In genomic region chr14:68923054-68923453, GRCm38 (mm10) we compare ENCODE assay signal across 9 mouse cellular contexts.
DNase-seq lines count a peak whose midpoint lies in the region; ATAC-seq lines count a peak whose summit lies in the region.
"Had no signal": no experiment of that assay in that cellular context is flagged by ENCODE, and none has a peak within 500 bp of the region (broad histone marks: within the 10 kb centered on the region; RNA-seq: fewer than 3 reads in every experiment).

No protein-coding gene starts in this region.

- H3K27ac ChIP-seq in midbrain, embryonic 12.5 days (replicated peaks): no peak overlapping the region
- no peak overlapping the region for H3K27ac ChIP-seq in midbrain, embryonic 11.5 days (ENCODE audit: low read depth, low read length)
- H3K27ac ChIP-seq in embryonic facial prominence, embryonic 13.5 days: no peak overlapping the region
- H3K27ac ChIP-seq in limb, embryonic 11.5 days (replicated peaks; ENCODE audit: low read depth, low read length): 0 out of 2 replicates have a peak overlapping the region, but pooled peaks have one; percentile 9
- H3K27ac ChIP-seq in heart, embryonic 11.5 days (ENCODE audit: low read depth, low read length): no peak overlapping the region
- H3K27ac ChIP-seq: liver, embryonic 13.5 days had no signal

- no peak overlapping the region for H3K9ac ChIP-seq in midbrain, embryonic 12.5 days (replicated peaks)
- H3K9ac ChIP-seq in midbrain, embryonic 11.5 days (ENCODE audit: low read length): no peak overlapping the region
- H3K9ac ChIP-seq in embryonic facial prominence, embryonic 13.5 days: no peak overlapping the region
- no peak overlapping the region for H3K9ac ChIP-seq in limb, embryonic 11.5 days (ENCODE audit: low read length)
- H3K9ac ChIP-seq in heart, embryonic 11.5 days (ENCODE audit: low read depth, low read length): no peak overlapping the region
- H3K9ac ChIP-seq: liver, embryonic 13.5 days had no signal

- peaks cover 11% of the 10 kb centered on the region; the same call in 1 of the 2 replicates for H3K4me1 ChIP-seq in midbrain, embryonic 12.5 days
- H3K4me1 ChIP-seq in midbrain, embryonic 11.5 days (ENCODE audit: control insufficient read depth, insufficient read depth, low read length): no peaks in the 10 kb centered on the region
- H3K4me1 ChIP-seq in embryonic facial prominence, embryonic 13.5 days: peaks cover 19% of the 10 kb centered on the region
- H3K4me1 ChIP-seq in limb, embryonic 11.5 days (ENCODE audit: control insufficient read depth, insufficient read depth, low read length): peaks cover 10% of the 10 kb centered on the region
- peaks cover 5% of the 10 kb centered on the region; the same call in 1 of the 2 replicates for H3K4me1 ChIP-seq in heart, embryonic 11.5 days (ENCODE audit: control insufficient read depth, insufficient read depth, low read length)
- H3K4me1 ChIP-seq: liver, embryonic 13.5 days had no signal

- 28% methylated on average over 2 of the region's 2 CpGs for WGBS in midbrain, embryonic 12.5 days
- 30% methylated on average over 2 of the region's 2 CpGs for WGBS in midbrain, embryonic 11.5 days
- WGBS in embryonic facial prominence, embryonic 13.5 days: 2% methylated on average over 2 of the region's 2 CpGs
- 3% methylated on average over 2 of the region's 2 CpGs for WGBS in limb, embryonic 11.5 days
- WGBS in heart, embryonic 11.5 days (ENCODE audit: insufficient replicate concordance): 0% methylated on average over 2 of the region's 2 CpGs

- peak; percentile 54 for ATAC-seq in midbrain, embryonic 12.5 days (ENCODE audit: low FRiP score, low read depth)
- no peak for ATAC-seq in midbrain, embryonic 11.5 days (ENCODE audit: low FRiP score)
- ATAC-seq in embryonic facial prominence, embryonic 13.5 days (ENCODE audit: insufficient number of reproducible peaks, insufficient read depth, low FRiP score, low TSS enrichment, low read depth): peak; percentile 95
- peak; percentile 31; the same call in 1 of the 2 replicates for ATAC-seq in limb, embryonic 11.5 days (ENCODE audit: insufficient number of reproducible peaks, low FRiP score, low TSS enrichment, low read depth)
- ATAC-seq in heart, embryonic 11.5 days (replicated peaks; ENCODE audit: insufficient number of reproducible peaks, low FRiP score, low TSS enrichment): no peak

- no peaks in the 10 kb centered on the region for H3K9me3 ChIP-seq in midbrain, embryonic 12.5 days
- H3K9me3 ChIP-seq in midbrain, embryonic 11.5 days (ENCODE audit: control insufficient read depth, low read length): no peaks in the 10 kb centered on the region
- no peaks in the 10 kb centered on the region for H3K9me3 ChIP-seq in embryonic facial prominence, embryonic 13.5 days
- no peaks in the 10 kb centered on the region for H3K9me3 ChIP-seq in limb, embryonic 11.5 days (ENCODE audit: control insufficient read depth, low read length)
- no peaks in the 10 kb centered on the region for H3K9me3 ChIP-seq in heart, embryonic 11.5 days (replicated peaks; ENCODE audit: control insufficient read depth, low read length)
- H3K9me3 ChIP-seq: liver, embryonic 13.5 days had no signal

- no peaks in the 10 kb centered on the region for H3K36me3 ChIP-seq in midbrain, embryonic 12.5 days
- no peaks in the 10 kb centered on the region for H3K36me3 ChIP-seq in midbrain, embryonic 11.5 days (ENCODE audit: control insufficient read depth, insufficient read depth, low read length)
- no peaks in the 10 kb centered on the region for H3K36me3 ChIP-seq in embryonic facial prominence, embryonic 13.5 days
- H3K36me3 ChIP-seq in limb, embryonic 11.5 days (ENCODE audit: control insufficient read depth, insufficient read depth, low read length): no peaks in the 10 kb centered on the region
- no peaks in the 10 kb centered on the region for H3K36me3 ChIP-seq in heart, embryonic 11.5 days (ENCODE audit: control insufficient read depth, insufficient read depth, low read length)
- H3K36me3 ChIP-seq: liver, embryonic 13.5 days had no signal

- no peak overlapping the region for H3K4me3 ChIP-seq in midbrain, embryonic 12.5 days
- H3K4me3 ChIP-seq in midbrain, embryonic 11.5 days (ENCODE audit: low read depth, low read length): no peak overlapping the region
- H3K4me3 ChIP-seq in embryonic facial prominence, embryonic 13.5 days: no peak overlapping the region
- no peak overlapping the region for H3K4me3 ChIP-seq in limb, embryonic 11.5 days (ENCODE audit: low read depth, low read length)
- no peak overlapping the region for H3K4me3 ChIP-seq in heart, embryonic 11.5 days (ENCODE audit: low read depth, low read length)
- H3K4me3 ChIP-seq: liver, embryonic 13.5 days had no signal

- no peak overlapping the region for H3K4me2 ChIP-seq in midbrain, embryonic 12.5 days (replicated peaks)
- no peak overlapping the region for H3K4me2 ChIP-seq in midbrain, embryonic 11.5 days
- H3K4me2 ChIP-seq in embryonic facial prominence, embryonic 13.5 days: no peak overlapping the region
- H3K4me2 ChIP-seq in limb, embryonic 11.5 days (ENCODE audit: low read depth, severe bottlenecking): no peak overlapping the region
- no peak overlapping the region for H3K4me2 ChIP-seq in heart, embryonic 11.5 days
- H3K4me2 ChIP-seq: liver, embryonic 13.5 days had no signal

- DNase-seq in midbrain, embryonic 11.5 days (ENCODE audit: low spot score, missing footprints): no peak
- DNase-seq in kidney, adult 18-20 months: peak; percentile 17
- peak; percentile 71 for DNase-seq in limb, embryonic 11.5 days (ENCODE audit: low spot score)
- DNase-seq in spleen, postnatal 4 days (ENCODE audit: low spot score in 2 of 2): no peak
- no peak for DNase-seq in urinary bladder, postnatal 14 days (ENCODE audit: low spot score)
- DNase-seq: liver, embryonic 13.5 days had no signal

- no peaks in the 10 kb centered on the region for H3K27me3 ChIP-seq in midbrain, embryonic 12.5 days
- H3K27me3 ChIP-seq in midbrain, embryonic 11.5 days (ENCODE audit: control insufficient read depth, insufficient read depth, low read length): no peaks in the 10 kb centered on the region
- H3K27me3 ChIP-seq in embryonic facial prominence, embryonic 13.5 days: peaks cover 6% of the 10 kb centered on the region; the same call in 1 of the 2 replicates
- no peaks in the 10 kb centered on the region for H3K27me3 ChIP-seq in limb, embryonic 11.5 days (ENCODE audit: control insufficient read depth, insufficient read depth, low read length)
- no peaks in the 10 kb centered on the region for H3K27me3 ChIP-seq in heart, embryonic 11.5 days (ENCODE audit: control insufficient read depth, insufficient read depth, low read length)
- H3K27me3 ChIP-seq: liver, embryonic 13.5 days had no signal

Comparison
In these comparisons a context has a peak if more than half of its experiments do, and no peak if none do; other contexts are left out.
1. ATAC-seq: peak in midbrain, embryonic 12.5 days (single experiment), embryonic facial prominence, embryonic 13.5 days (single experiment) and limb, embryonic 11.5 days (single experiment); none in midbrain, embryonic 11.5 days (single experiment) and heart, embryonic 11.5 days (single experiment).
2. DNase-seq: peak in kidney, adult 18-20 months (single experiment) and limb, embryonic 11.5 days (single experiment); none in midbrain, embryonic 11.5 days (single experiment), spleen, postnatal 4 days (0 of 2) and urinary bladder, postnatal 14 days (single experiment).